Mouse (Mus musculus) cerebellum, adult 2 months (tissue): ENCODE measurements around the gene Cpsf6.

Experiments used
- CTCF ChIP-seq: fragments of 200-500 bp; IDR thresholded peaks from 2 replicates; pipeline ENCODE4 v1.5.1; 2011; ENCODE audit warnings: low read depth, mild to moderate bottlenecking, control low read depth, low read length, moderate library complexity, borderline replicate concordance; ENCODE audit not compliant: insufficient read depth
- POLR2A ChIP-seq: fragments of 200-500 bp; IDR thresholded peaks from 2 replicates; pipeline ENCODE4 v1.6.1; 2011; ENCODE audit warnings: low read length, control low read depth, borderline replicate concordance; ENCODE audit not compliant: insufficient read depth

GRCm38 (mm10) chr10:117363106-117363505 is 16.7 kb downstream of the Cpsf6 start:
- TF ChIP-seq CTCF (peak; percentile 75), POLR2A (no peak)
